Mouse (Mus musculus) olfactory bulb, adult 2 months (tissue): Measurements from ENCODE around the gene Samd1.

Source experiments
- CTCF ChIP-seq: fragments of 200-500 bp; IDR thresholded peaks from 2 replicates; pipeline ENCODE4 v1.5.1; 2012; ENCODE audit warnings: low read depth, mild to moderate bottlenecking, low read length, moderate library complexity; ENCODE audit not compliant: insufficient read depth
- POLR2A ChIP-seq: fragments of 200-500 bp; IDR thresholded peaks from 2 replicates; pipeline ENCODE4 v1.6.1; 2012; ENCODE audit warnings: mild to moderate bottlenecking, low read depth, low read length, moderate library complexity; ENCODE audit not compliant: insufficient read depth

DNA sequence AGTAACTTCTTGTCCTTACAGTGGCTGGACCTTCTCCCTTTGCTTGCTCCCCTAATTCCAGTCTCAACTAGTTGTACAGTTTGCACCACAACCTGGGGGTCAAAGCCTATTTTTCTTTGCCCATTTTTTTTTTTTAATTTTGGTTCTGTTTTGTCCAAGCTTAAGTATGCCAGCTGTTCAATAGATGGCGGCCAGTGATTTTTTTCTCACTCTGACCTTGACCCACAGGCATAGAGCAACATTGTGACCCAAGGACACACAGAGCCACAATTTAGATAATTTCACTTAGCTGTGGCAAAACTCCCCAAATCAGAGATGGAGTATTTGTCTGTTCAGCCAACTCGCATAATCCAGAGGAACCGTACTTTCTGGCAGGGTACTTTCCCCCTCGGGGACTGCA, 26.4 kb upstream of the Samd1 start:
- TF ChIP-seq CTCF, result no peak
- no peak for TF ChIP-seq POLR2A
